Mouse (Mus musculus) CD4-positive helper T cell, adult 2 months (primary cell): ENCODE data around the gene Osbpl7.

ENCODE experiments used
- DNase-seq: peaks from one replicate; pipeline ENCODE4 v3.0.0-alpha.2; 2012; ENCODE audit warnings: low read depth, missing footprints, low spot score

Osbpl7 gene

DNA sequence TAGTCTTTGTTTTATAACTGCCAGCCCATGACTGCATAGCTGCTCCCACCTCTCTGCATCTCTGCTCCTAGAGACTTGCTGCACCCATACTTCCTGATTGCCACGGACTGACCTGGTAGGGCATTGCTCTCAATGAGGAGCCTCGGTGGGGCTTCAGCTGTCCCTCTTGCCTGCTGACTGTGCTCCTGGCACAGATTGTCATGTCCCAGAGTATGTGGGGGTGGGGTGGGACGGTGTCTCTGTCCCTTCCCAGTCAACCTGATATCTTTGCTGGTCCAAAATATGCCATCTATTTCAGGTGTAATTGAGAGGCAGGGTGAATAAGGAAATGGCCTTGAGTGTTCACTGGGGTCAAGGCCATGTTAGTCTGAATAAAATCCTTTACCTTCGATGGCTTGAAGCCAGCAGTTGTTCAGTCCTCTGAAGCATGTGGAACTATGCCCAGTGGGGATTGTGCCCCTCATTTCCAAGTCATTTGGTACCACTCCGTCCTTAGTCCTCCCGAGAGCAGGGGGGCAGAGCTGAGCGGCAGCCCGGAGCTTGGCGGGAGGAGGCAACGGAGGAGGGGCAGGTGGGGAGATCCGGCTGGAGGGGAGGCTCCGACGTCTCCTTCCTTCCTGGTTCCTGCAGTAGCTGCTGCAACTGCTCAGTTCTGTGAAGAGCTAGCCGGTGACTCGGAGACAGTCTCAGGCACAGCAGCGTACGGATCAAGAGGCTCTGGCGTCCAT, at the start of gene Osbpl7:
TSS of gene Osbpl7 (plus strand) at position 413 of the 728 bp plus-strand sequence.
- peak; percentile 75 for DNase-seq

DNA sequence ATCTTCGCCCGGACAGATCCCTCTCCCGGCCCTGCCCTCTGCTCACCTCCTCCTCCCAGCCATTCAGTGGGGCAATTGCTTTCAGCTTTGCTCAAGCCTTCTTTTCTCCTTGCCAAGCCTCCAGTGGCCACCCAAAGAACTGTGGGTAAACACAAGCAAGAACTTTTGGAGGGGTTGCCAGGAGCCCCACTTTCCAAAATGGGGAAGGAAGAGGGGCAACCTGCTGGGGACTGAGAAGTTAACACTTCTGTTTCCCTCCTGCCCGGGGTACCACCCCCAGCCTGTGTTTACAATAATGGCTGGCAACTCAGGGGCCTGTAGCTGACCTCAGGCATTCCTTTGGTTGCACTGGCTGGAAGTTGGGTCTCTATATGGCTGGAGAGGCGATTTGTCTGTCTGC, 47.3 kb upstream of the Osbpl7 start:
- no peak for DNase-seq

DNA sequence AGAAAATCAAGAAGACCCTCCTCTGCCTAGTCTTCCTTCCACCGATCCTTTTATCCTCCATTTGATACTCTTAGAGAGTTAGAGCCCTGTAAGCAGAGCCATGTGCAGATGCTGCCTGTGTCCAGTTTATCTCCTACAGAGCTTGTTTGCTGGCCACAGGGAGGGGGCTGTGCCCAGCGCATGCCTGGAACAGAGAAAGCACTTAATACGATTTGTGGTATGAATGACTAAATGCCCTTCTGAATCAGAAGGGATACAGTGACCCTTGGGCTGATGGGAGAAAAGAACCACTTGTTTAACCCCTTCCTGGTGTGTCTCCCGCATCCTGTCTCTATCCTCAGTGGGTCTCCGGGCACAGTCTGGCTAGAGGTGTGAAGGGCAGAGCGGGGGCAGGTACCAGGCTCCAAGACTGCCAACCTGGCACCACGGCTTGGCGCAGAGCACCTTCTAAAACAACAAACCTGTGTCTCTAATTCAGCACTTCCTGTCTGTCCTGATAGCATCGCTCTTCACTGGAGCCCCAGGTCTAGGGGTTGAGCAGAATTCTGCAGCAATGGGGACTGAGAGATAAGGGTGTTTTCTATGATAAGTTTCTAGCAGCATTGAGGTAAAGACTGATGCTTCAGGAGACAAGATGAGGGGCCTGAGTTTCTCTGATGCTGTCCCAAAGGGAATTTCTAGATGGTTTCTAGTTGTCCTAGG, 43.2 kb upstream of the Osbpl7 start:
- DNase-seq: peak; percentile 62

DNA sequence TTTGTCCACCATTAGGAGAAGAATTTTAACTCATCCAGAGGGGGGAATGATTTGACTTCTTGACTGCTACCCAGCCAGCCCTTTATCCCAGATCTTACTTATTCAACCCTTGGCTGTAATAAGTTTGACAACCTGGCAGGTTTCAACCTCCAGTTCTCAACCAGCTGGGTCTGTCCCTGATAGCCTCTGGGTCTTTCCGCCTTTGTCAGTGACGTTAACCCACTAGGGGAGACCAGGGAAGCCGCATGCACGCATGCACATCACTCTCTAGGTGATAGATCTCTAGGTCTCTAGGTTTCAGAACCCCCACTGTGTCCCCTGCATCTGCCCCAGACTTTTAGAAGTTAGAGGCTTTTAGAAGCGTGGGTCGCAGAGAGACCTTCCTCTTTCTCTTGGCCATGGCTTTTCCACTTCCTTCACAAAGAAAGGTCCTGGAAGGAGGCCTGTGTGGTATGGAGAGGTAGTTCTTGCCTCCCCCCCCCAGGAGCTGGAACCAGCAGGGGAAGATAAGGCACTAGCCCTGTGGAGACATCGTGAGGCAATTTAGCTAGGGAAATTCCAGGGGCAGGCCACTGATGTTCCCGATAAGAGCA, 41.1 kb upstream of the Osbpl7 start:
- no peak for DNase-seq

DNA sequence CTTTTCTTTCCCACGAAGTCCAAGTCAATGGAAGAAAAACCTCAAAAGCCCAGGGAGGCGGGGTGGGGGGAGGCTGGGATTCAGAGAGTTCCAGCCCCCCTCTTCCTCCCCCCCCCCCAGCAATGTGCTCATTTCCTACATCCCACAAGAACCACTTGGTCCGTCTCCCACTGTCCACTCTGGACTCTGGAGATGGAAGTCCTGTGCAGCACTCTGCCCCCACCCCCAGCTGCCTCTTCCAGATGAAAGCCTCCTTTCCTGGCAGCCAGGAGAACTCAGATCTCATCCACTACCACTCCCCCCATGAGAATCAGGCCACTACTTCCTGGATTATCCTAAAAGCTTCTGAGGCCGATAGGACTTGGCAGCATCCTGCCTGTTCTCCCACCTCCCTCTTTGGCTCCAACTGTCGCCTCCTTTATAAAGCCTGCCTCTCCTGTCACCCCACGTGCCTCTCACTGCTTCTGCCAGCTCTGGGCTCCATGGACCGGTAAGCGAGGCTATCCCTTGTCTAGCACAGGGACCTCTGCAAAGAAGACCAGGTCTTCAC, 37.2 kb upstream of the Osbpl7 start, which contains the start of gene Sp6:
TSS of gene Sp6 (plus strand) at position 274 of the 550 bp plus-strand sequence.
- DNase-seq: no peak

DNA sequence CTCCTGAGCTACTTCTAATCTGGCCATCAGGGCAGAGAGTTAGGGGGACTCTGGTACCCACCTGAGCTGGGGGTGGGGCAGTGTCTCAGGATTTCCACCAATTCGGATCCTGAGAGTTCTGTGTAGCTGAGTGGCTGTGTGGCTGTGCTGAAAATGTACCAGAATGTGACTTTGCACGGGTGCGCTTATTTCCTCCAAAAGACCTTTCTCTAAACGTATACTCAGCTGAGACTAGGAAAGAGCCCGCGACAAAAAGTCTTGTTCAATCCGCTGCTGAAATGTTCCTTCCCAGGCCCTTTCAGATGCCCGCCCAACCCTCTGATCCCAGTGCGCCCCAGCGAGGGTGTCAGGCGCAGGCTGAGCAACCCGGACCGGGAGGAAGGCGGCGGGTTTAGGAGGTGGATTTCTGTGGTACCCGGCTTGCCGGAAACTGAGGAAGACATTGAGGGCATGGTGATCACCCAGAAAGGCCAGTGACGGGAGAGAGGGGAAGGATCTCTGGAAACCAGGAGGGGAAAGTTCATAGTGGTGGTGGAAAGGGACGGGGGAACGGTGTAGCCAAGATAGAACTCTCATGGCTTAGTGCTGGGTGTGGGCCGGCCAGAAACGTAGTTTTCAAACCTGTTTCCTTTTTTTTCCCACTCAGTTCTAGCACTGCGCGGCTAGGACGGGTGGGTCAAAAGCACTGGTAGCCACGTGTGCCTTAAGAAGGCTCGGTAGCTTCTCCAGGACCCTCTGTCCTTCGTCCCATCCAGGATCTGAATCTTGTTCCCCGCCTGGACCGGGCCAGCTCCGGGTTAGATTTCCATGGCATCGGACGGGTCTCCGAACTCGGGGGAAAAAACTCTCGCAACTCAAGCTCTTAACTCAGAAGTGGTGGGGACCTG, 32.5 kb upstream of the Osbpl7 start:
- DNase-seq: peak; percentile 28

DNA sequence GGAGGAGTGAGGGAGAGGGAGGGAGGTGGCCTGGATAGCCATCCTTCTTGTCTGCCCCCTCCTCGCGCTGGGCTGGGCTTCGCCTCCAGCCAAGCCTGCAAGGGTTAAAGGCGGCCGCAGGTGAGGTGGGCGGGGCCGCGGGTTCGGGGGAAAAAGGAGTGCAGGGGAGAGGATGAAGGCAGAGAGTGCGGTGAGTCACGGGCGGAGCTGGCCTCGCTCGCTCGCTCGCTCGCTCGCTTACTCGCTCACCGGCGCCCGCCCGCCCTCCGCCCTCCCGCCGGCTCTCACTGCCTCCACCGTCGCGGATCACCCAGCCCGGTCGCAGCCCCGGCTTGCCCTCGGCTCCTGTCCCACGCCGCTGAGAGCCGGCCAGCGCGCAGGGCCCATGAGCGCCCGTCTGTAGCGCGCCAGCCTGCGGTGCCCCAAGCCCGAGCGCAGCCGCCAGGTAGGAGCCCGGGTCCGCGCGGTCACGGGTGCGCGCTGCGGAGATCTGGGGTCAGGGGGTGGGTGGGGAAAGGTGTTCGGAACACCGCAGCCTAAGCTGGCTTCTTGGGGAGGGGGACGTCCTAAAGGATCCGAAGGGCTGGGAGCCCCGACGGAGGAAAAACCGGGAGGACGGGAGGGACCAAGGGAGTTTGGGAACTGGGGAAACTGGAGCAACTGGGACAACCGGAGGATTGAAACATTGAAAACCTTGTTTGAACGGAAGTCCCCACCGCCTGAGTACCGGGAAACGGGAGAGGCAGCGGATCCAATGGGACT, 31.7 kb upstream of the Osbpl7 start:
- peak; percentile 73 for DNase-seq

DNA sequence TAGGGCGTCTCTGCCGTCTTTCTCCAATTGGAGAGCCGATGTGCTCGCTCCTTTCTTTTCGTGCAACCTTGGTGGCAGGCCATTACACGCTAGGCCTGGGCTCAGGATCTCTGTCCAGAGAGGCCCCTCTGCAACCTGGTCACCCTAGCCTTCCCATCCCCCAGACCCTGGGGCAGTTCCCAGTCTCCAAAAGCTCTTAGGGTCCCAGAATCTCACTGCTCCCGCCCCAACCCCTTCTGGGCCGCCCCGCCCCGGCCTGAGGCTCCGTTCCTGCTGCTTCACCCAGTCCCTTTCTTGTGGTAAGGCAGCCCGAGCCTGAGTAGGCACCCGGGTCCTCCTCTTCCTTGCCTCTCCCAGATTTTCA, 31.1 kb upstream of the Osbpl7 start:
- no peak for DNase-seq

DNA sequence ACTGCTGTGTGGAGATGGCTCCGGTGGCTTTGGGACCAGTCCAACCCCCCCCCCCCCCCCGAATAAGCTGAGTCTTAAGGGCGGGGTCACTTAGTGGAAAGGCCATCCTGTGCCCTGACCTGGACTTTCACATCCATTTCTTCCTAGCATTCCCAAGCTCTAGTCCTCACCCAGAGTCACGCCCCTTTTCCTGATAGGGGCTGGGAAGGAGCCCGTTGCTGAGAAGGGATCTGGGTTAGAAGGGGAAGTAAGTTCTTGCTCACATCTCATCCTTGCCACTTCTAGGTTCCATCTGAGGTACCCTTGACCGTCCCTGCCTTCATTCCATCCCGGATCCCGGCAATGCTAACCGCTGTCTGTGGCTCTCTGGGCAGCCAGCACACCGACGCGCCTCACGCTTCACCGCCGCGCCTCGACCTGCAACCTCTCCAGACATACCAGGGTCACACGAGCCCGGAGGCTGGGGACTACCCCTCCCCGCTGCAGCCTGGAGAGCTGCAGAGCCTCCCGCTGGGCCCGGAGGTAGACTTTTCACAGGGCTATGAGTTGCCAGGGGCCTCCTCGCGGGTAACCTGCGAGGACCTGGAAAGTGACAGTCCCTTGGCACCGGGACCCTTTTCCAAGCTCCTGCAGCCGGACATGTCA, 29.2 kb upstream of the Osbpl7 start:
- DNase-seq: peak; percentile 54

DNA sequence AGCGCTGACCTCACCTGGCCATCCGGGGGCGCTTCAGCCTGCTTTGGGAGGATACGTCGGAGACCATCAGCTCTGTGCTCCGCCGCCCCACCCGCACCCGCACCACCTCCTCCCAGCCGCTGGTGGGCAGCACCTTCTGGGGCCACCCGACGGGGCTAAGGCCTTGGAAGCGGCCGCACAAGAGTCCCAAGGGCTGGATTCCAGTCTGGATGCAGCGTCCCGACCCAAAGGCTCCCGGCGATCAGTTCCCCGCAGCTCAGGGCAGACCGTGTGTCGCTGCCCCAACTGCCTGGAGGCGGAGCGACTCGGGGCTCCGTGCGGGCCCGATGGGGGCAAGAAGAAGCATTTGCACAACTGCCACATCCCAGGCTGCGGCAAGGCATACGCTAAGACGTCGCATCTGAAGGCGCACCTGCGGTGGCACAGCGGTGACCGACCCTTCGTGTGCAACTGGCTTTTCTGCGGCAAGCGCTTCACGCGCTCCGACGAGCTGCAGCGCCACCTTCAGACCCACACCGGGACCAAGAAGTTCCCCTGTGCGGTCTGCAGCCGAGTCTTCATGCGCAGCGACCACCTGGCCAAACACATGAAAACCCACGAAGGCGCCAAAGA, 28.4 kb upstream of the Osbpl7 start:
- DNase-seq: peak; percentile 88

DNA sequence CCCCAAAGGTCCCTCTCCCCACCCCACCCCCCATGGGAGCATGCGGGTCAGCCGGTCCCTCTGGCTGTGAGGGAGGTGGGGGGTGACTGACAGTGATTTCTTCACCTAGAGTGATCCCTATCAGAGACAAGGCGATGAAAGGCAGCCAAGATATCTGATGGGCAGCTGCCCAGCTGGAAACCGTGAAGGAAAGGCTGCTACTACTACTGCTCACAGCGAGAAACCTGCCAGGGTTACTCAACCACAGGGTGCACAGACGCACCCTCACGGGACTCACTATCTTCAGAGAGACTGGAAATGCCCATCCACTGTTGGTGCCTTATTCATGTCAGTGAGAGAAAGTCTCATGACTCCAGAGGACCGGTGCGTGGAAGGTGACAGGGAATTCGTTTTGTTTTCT, 25.5 kb upstream of the Osbpl7 start:
- no peak for DNase-seq

DNA sequence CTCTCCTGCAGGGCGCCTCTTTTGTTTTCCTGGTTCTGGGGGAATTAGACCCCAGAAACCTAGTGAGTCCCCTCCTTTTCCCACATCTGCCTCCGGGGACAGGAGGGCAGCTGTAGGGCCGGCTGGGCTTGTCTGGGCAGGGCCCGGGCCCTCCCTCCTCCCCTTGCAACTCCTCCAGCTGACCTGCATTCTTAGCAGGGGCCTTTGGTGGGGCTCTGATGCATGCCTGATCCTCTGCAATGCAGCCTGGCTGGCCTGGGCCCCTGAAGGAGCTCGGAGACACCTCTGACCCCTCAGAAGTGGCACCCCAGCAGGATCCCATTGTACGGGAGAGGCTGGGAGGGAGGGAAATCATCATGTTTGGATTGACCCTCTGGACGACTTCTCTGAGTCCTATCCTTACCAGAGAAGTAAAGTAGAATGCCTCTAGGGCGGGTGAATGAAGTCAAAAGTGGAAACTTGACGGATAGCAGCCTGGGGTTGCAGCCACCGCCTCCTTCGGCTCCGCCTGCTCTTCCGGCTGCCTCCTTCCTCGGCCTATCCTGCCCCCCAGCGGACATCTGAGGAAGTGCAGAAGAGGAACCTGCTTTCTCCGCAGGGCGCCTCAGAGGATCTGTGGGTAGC, 24.6 kb upstream of the Osbpl7 start:
- DNase-seq: peak; percentile 91

DNA sequence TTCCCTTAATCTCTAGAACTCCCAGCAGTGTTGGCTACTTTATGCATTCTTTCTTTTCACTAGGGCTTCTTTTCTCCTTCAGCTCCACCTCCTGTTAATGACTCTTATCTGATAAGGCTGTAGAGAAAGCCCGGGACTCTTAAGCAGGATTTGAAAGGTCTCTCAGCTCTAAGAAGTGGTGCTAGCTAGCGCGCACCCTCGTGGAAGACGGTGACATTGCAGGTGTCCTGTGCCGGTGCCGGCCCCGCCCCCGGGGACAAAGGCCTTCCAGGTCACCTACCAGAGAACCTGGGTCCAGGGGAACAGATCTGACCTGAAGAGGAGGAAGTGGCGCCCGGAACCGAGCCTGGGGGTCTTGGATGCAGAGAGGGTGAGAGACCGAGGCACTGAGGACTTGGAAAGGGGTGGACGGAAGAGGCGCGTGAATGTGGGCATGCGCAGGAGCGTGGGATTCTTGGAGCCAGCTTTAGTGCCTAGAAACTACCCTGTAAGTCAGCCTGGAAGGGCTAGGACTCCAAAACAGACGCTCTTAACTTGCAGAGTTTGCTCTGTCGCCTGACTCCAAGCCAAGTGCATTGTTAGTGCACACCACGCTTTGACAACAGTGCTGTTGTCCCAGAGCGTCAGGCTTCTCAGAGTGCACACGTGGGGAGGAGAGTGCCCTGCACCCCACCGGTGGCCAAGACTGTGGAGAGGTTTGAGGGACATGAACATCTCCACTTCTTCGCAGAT, 20.6 kb upstream of the Osbpl7 start, which contains the start of gene Scrn2:
TSS of gene Scrn2 (plus strand) at position 253 of the 732 bp plus-strand sequence.
- peak; percentile 87 for DNase-seq

DNA sequence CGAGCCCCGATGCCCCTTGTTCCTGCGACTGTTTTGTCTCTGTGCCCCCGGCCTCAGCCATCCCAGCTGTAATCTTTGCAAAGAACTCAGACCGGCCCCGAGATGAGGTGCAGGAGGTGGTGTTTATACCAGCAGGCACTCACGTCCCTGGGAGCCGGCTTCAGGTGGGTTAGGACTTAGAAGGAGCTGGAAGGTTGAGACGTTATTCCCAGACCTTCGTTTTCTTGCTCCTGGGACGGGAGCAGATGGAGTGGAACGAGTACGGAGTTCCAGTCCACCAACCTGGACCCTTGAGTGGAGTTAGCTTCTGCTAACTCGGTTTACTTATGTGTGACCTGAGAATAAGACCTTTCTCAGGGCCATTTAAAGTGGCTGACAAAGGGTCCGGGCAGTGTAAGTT, 20.0 kb upstream of the Osbpl7 start:
- DNase-seq: no peak

DNA sequence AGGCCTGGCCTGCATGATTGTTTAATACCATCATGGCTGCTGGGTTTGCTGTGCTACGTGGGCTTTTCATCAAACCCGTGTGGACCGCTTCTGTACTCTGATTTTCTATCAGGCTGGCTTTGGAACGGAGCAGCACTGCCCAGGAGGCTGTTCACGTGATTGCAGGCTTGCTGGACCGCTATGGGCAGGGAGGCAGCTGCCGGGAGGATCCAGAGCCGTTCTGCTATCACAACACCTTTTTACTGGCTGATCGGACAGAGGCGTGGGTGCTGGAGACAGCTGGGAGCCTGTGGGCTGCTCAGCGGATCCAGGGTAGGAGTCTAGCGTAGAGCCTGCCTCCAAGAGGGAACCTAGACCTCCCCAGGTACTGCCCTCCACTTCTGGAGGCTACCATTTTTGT, 18.5 kb upstream of the Osbpl7 start:
- DNase-seq: no peak

DNA sequence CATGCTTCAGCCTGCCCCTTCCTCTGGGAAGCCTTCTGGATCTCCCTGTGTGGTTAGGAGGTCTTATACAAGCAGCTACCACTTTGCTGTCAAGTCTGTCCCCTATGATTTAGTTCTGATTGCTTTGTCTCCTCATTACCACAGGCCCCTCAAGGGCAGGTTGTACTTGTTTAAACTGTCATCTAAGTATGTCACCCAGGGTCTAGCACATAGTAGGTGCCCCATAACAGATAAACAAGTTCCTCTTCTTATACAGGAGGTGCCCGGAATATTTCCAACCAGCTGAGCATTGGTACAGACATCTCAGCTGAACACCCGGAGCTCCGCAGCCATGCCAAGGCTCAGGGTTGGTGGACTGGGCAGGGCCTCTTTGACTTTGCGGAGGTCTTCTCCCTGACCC, 17.9 kb upstream of the Osbpl7 start:
- DNase-seq: no peak

DNA sequence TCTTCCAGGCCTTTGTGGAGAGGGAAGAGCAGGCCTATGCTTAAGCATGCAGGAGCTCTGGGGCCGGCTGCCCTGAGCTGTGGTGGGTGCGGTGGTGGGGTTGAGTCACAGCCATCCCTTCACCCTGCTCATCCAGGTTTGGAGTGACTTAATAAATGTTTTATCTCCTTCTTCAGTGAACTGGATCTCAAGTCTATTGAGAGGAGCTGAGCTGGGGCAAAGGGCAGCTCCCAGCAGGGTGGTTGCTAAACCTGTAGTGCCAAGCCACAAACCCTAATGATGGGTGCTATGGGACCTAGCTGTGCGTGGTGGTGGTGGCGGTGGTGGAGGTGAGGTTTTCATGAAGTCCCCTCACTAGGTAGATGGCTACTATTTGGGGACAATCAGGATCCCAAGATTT, 16.6 kb upstream of the Osbpl7 start:
- DNase-seq: no peak

DNA sequence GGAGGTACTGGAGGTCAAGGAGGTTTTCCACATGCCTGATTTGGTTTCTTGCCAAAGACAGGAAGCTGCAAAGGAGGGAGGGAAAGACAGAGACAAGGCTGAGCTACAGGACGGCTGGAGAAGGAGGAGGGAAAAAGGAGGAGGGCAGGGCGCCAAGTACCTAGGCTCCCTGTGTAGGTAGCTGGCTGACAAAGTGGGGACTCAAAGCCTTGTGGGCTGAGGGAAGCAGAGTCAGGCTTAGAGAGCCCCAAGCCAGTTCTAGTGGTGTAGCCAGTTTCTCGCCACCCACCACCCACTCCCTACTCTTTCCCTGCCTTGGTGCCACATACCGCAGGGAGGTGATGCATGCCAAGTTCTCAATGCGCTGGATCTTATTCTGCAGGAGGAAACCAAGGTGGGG, 14.3 kb upstream of the Osbpl7 start:
- DNase-seq: no peak

DNA sequence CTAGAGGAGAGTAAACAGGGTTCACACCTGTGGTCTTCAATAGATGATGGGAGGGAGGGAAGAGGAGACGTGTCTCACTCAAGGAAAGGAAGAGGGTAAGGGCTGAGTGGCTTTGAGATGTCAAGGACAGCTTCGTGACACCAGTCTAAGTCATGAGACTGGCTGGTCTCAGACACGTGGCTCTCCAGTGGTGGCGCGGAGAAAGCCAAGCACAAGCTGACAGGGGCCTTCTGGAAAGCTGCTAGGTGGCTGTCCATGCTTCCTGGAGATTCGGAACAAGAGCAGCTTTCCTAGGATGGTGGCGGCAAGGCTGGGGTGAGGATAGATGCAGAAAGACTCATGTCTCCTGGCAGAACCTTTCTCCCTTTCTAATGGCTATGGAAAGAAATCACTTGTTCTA, 11.5 kb upstream of the Osbpl7 start:
- DNase-seq: no peak
